Mouse (Mus musculus) cerebellum, adult 2 months (tissue): ENCODE measurements around the gene Espn.

ENCODE experiments used
- CTCF ChIP-seq: fragments of 200-500 bp; IDR thresholded peaks from 2 replicates; pipeline ENCODE4 v1.5.1; 2011; ENCODE audit warnings: low read depth, mild to moderate bottlenecking, control low read depth, low read length, moderate library complexity, borderline replicate concordance; ENCODE audit not compliant: insufficient read depth
- POLR2A ChIP-seq: fragments of 200-500 bp; IDR thresholded peaks from 2 replicates; pipeline ENCODE4 v1.6.1; 2011; ENCODE audit warnings: low read length, control low read depth, borderline replicate concordance; ENCODE audit not compliant: insufficient read depth

- TF ChIP-seq CTCF (no peak), POLR2A (no peak)
Measured at GRCm38 (mm10) chr4:152129395-152129930, 22.7 kb downstream of the Espn start.
